Mouse (Mus musculus): ENCODE results near the gene Mep1a.

- TF ChIP-seq POLR2A (IDR thresholded peaks at IDR 0.05; ENCODE audit: low read depth, low read length) (no peak), CTCF (conservative IDR thresholded peaks at IDR 0.05; ENCODE audit: insufficient read depth, insufficient read length, low read depth, low read length) (no peak)
Observed at GRCm38 (mm10) chr17:43477621-43478020, 25.0 kb downstream of the Mep1a start.
